Mouse (Mus musculus) lung, postnatal 10 days (tissue): ENCODE data around the gene Mup14.
"Not testable (repeated sequence)": the region's sequence is repeated elsewhere in the genome, so short reads cannot be mapped to it uniquely, and the experiment has no call there.

Experiments used
- DNase-seq: peaks from one replicate; pipeline ENCODE4 v3.0.0; 2021

Mup14 gene

GRCm38 (mm10) chr4:61303900-61304299 is at the start of gene Mup14:
Gene Mup14 (minus strand): TSS chr4:61304000.
- DNase-seq = not testable (repeated sequence)

DNA sequence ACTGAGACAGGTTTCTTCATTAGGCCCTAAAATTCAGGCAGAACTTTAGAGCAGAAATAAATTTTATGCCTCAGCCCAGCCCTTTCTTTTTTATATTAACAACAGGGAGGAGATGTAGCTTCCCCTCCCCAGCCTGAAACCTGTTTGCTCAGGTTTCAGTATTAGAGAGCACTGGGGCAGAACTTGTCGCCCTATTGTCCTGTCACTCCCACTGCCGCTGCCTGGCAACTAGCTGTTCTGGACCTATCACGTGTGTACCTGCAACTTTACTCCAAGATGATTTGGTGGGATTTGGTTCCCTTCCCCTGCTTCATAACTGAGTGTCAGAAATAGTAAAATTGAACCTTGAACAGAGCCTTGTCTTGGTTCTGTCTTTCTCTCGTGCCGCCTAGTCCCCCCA is 34.3 kb upstream of the Mup14 start:
- not testable (repeated sequence) for DNase-seq
